Mouse (Mus musculus) MEL (cell line): Measurements from ENCODE around the gene Pip4k2b. TPM values are rescaled to one million over a fixed set of nuclear protein-coding genes. Genes with fewer than 3 reads are reported as not detected.
A peak's percentile ranks its signal among the peaks of the same experiment; 100 is the strongest.
"Not testable (repeated sequence)": the region's sequence is repeated elsewhere in the genome, so short reads cannot be mapped to it uniquely, and the experiment has no call there.

Experiments
- DNase-seq: peaks from one replicate; pipeline ENCODE4 v3.0.0; 2011; ENCODE audit warnings: low read depth, low spot score
- H3K27ac ChIP-seq: 2 replicates; pipeline ENCODE4 v1.5.1; 2012; ENCODE audit warnings: low read depth, mild to moderate bottlenecking, control low read depth, low read length, moderate library complexity; ENCODE audit not compliant: control insufficient read depth
- H3K27me3 ChIP-seq, 2 experiments: fragments of 150-350 bp in 1 of 2; sonication (generic) in 1 of 2; 2 replicates each; pipeline ENCODE4 v1.6.1; 2012; ENCODE audit warnings: low read length in 2 of 2, mild to moderate bottlenecking in 2 of 2, improper control_type of control experiment in 1 of 2, moderate library complexity in 1 of 2; ENCODE audit not compliant: insufficient read depth in 2 of 2, control insufficient read depth in 1 of 2
- H3K36me3 ChIP-seq, 2 experiments: 2 replicates each; pipeline ENCODE4 v1.6.1; 2012 to 2014; ENCODE audit warnings: low read length in 2 of 2, improper control_type of control experiment in 1 of 2, inconsistent platforms in 1 of 2, mild to moderate bottlenecking in 1 of 2; ENCODE audit not compliant: insufficient read depth in 2 of 2, control insufficient read depth in 1 of 2
- H3K4me1 ChIP-seq, 2 experiments: fragments of 150-350 bp in 1 of 2; sonication (generic) in 1 of 2; 2 replicates each; pipeline ENCODE4 v1.6.1; 2012; ENCODE audit warnings: low read length in 2 of 2, improper control_type of control experiment in 1 of 2, mild to moderate bottlenecking in 1 of 2; ENCODE audit not compliant: insufficient read depth in 2 of 2, control insufficient read depth in 1 of 2
- H3K4me3 ChIP-seq, 2 experiments: fragments of 150-350 bp in 1 of 2; sonication (generic) in 1 of 2; 2 replicates each; pipeline ENCODE4 v1.5.1; 2012; ENCODE audit warnings: low read depth in 2 of 2, low read length in 2 of 2, mild to moderate bottlenecking in 2 of 2, moderate library complexity in 2 of 2, control low read depth in 1 of 2, improper control_type of control experiment in 1 of 2; ENCODE audit not compliant: control insufficient read depth in 1 of 2, insufficient read depth in 1 of 2
- H3K79me2 ChIP-seq: 2 replicates; pipeline ENCODE4 v1.6.1; 2012; ENCODE audit warnings: mild to moderate bottlenecking, low read length, moderate library complexity; ENCODE audit not compliant: control insufficient read depth, poor library complexity, insufficient read depth
- H3K9ac ChIP-seq: 2 replicates; pipeline ENCODE4 v1.6.1; 2012; ENCODE audit warnings: low read depth, mild to moderate bottlenecking, control low read depth, low read length, moderate library complexity; ENCODE audit not compliant: control insufficient read depth, poor library complexity, severe bottlenecking
- H3K9me3 ChIP-seq: fragments of 150-350 bp; sonication (generic); replicated peaks from 2 replicates; pipeline ENCODE4 v1.6.1; 2012; ENCODE audit warnings: mild to moderate bottlenecking, low read length, improper control_type of control experiment, moderate library complexity; ENCODE audit not compliant: insufficient read depth
- CTCF ChIP-seq, 3 experiments: IDR thresholded peaks in 2 of 3; conservative IDR thresholded peaks in 1 of 3; 2 replicates each; pipeline ENCODE4 v1.5.1; 2011 to 2012; ENCODE audit warnings: low read length in 3 of 3, low read depth in 2 of 3, mild to moderate bottlenecking in 2 of 3, improper control_type of control experiment in 1 of 3, inconsistent platforms in 1 of 3, mixed read lengths in 1 of 3, moderate library complexity in 1 of 3; ENCODE audit not compliant: control insufficient read depth in 1 of 3, insufficient read depth in 1 of 3, poor library complexity in 1 of 3, severe bottlenecking in 1 of 3
- ELF1 ChIP-seq: IDR thresholded peaks from 2 replicates; pipeline ENCODE4 v1.6.1; 2014; ENCODE audit warnings: low read depth, mild to moderate bottlenecking, inconsistent platforms, low read length, improper control_type of control experiment, moderate library complexity
- EP300 ChIP-seq, 2 experiments: IDR thresholded peaks; 2 replicates each; pipeline ENCODE4 v1.6.1; 2011; ENCODE audit warnings: improper control_type of control experiment in 2 of 2, low read length in 2 of 2, low read depth in 1 of 2, mild to moderate bottlenecking in 1 of 2
- GATA1 ChIP-seq: IDR thresholded peaks from 2 replicates; pipeline ENCODE4 v1.6.1; 2011; ENCODE audit warnings: low read depth, low read length, improper control_type of control experiment
- JUND ChIP-seq: IDR thresholded peaks from 2 replicates; pipeline ENCODE4 v1.6.1; 2011; ENCODE audit warnings: low read depth, mild to moderate bottlenecking, improper control_type of control experiment, low read length
- NRF1 ChIP-seq: IDR thresholded peaks from 2 replicates; pipeline ENCODE4 v1.6.1; 2014; ENCODE audit warnings: low read depth, mild to moderate bottlenecking, inconsistent platforms, low read length, improper control_type of control experiment, moderate library complexity; ENCODE audit not compliant: poor library complexity, insufficient read depth, severe bottlenecking
- POLR2A ChIP-seq, 2 experiments: IDR thresholded peaks; 2 replicates each; pipeline ENCODE4 v1.6.1; 2011 to 2012; ENCODE audit warnings: low read length in 2 of 2, mild to moderate bottlenecking in 2 of 2, control low read depth in 1 of 2, improper control_type of control experiment in 1 of 2, low read depth in 1 of 2, moderate library complexity in 1 of 2; ENCODE audit not compliant: control insufficient read depth in 1 of 2, insufficient read depth in 1 of 2, poor library complexity in 1 of 2
- POLR2AphosphoS2 ChIP-seq: IDR thresholded peaks from 2 replicates; pipeline ENCODE4 v1.6.1; 2011; ENCODE audit warnings: low read length, improper control_type of control experiment
- SIN3A ChIP-seq: IDR thresholded peaks from 2 replicates; pipeline ENCODE4 v1.6.1; 2012; ENCODE audit warnings: low read length, improper control_type of control experiment, inconsistent platforms
- TBP ChIP-seq: IDR thresholded peaks from 2 replicates; pipeline ENCODE4 v1.8.0; 2011; ENCODE audit warnings: low read depth, low read length, improper control_type of control experiment
- USF1 ChIP-seq: IDR thresholded peaks from 2 replicates; pipeline ENCODE4 v1.6.1; 2014; ENCODE audit warnings: low read depth, mild to moderate bottlenecking, inconsistent platforms, low read length, improper control_type of control experiment, moderate library complexity
- USF2 ChIP-seq, 2 experiments: IDR thresholded peaks; 2 replicates each; pipeline ENCODE4 v1.6.1; 2011 to 2012; ENCODE audit warnings: improper control_type of control experiment in 2 of 2, low read length in 2 of 2, borderline replicate concordance in 1 of 2, inconsistent platforms in 1 of 2, low read depth in 1 of 2, mild to moderate bottlenecking in 1 of 2; ENCODE audit not compliant: insufficient read depth in 1 of 2
- ZKSCAN1 ChIP-seq: IDR thresholded peaks from 2 replicates; pipeline ENCODE4 v1.6.1; 2012; ENCODE audit warnings: low read depth, mild to moderate bottlenecking, inconsistent platforms, low read length, improper control_type of control experiment, moderate library complexity
- ZMIZ1 ChIP-seq: IDR thresholded peaks from 2 replicates; pipeline ENCODE4 v1.6.1; 2012; ENCODE audit warnings: low read depth, mild to moderate bottlenecking, inconsistent platforms, low read length, improper control_type of control experiment, moderate library complexity
- ZNF384 ChIP-seq: IDR thresholded peaks from 2 replicates; pipeline ENCODE4 v1.6.1; 2012; ENCODE audit warnings: low read depth, mild to moderate bottlenecking, inconsistent platforms, low read length, improper control_type of control experiment
- polyA plus RNA-seq, 2 experiments: library from polyadenylated mRNA; stranded (reverse) in 1 of 2; unstranded in 1 of 2; fragments of >175 nt in 1 of 2; fragments of >200 nt in 1 of 2; gene quantifications; 2 replicates each; pipeline versions ENCODE4 v1.2.1 to v1.2.4; 2012; ENCODE audit warnings: low replicate concordance in 2 of 2, low read depth in 1 of 2; ENCODE audit not compliant: insufficient read length in 2 of 2, insufficient read depth in 1 of 2, missing spikeins in 1 of 2
- total RNA-seq: library from RNA; depleted of rRNA; stranded (reverse); fragments of 300-350 nt; gene quantifications from 2 replicates; pipeline ENCODE4 v1.2.3, GENCODE M21; 2012

Pip4k2b gene
- total and polyA plus RNA-seq, 3 experiments: 40.2 to 57.3 (median 43.4) TPM

GRCm38 (mm10) chr11:97736645-97737044 is 7.9 kb downstream of the Pip4k2b start:
- Histone ChIP-seq H3K9me3 (no peaks in the 10 kb centered on the region), H3K27me3 (no peaks in the 10 kb centered on the region), H3K9ac (no peak overlapping the region), H3K4me3 (no peak overlapping the region), H3K36me3 (no peaks in the 10 kb centered on the region), H3K27ac (no peak overlapping the region), H3K4me1 (no peaks in the 10 kb centered on the region), H3K79me2 (peaks cover 23% of the 10 kb centered on the region)
- DNase-seq: no peak
- TF ChIP-seq GATA1 (no peak), POLR2A (IDR thresholded peaks at IDR 0.05; ENCODE audit: control insufficient read depth in 1 of 2, insufficient read depth in 1 of 2, low read depth in 1 of 2, low read length in 2 of 2, poor library complexity in 1 of 2) (no peak), EP300 (IDR thresholded peaks at IDR 0.05; ENCODE audit: low read depth in 1 of 2, low read length in 2 of 2) (no peak), ZKSCAN1 (no peak), POLR2AphosphoS2 (no peak), JUND (no peak), ZMIZ1 (no peak), ELF1 (no peak)

- not testable (repeated sequence) for DNase-seq, H3K4me3 ChIP-seq, H3K27ac ChIP-seq, H3K27me3 ChIP-seq, H3K4me1 ChIP-seq, H3K36me3 ChIP-seq, H3K9me3 ChIP-seq, H3K9ac ChIP-seq
- TF ChIP-seq TBP: peak; percentile 95
- H3K79me2 ChIP-seq: peaks cover 12% of the 10 kb centered on the region
These were observed 9.7 kb downstream of the Pip4k2b start for GRCm38 (mm10) chr11:97734810-97735209.

GRCm38 (mm10) chr11:97733689-97734088 is 10.8 kb downstream of the Pip4k2b start:
- no peak overlapping the region for H3K9ac ChIP-seq
- no peaks in the 10 kb centered on the region for H3K9me3 ChIP-seq
- H3K36me3 ChIP-seq: peaks cover 0 to 7% of the 10 kb centered on the region in 2 experiments; a peak in 2 of 4 replicates
- H3K4me3 ChIP-seq: no peak overlapping the region
- TF ChIP-seq POLR2A (IDR thresholded peaks at IDR 0.05; ENCODE audit: control insufficient read depth in 1 of 2, insufficient read depth in 1 of 2, low read depth in 1 of 2, low read length in 2 of 2, poor library complexity in 1 of 2): no peak
- no peak for TF ChIP-seq ZMIZ1
- no peak for TF ChIP-seq ZNF384
- TF ChIP-seq USF1: no peak
- TF ChIP-seq SIN3A: no peak
- no peak for TF ChIP-seq CTCF (IDR thresholded peaks at IDR 0.05 in 2 of 3, conservative IDR thresholded peaks at IDR 0.05 in 1 of 3; ENCODE audit: control insufficient read depth in 1 of 3, insufficient read depth in 1 of 3, low read depth in 2 of 3, low read length in 3 of 3, poor library complexity in 1 of 3, severe bottlenecking in 1 of 3)
- TF ChIP-seq NRF1: no peak
- no peak for TF ChIP-seq USF2 (IDR thresholded peaks at IDR 0.05; ENCODE audit: borderline replicate concordance in 1 of 2, insufficient read depth in 1 of 2, low read depth in 1 of 2, low read length in 2 of 2)
- H3K27ac ChIP-seq: no peak overlapping the region
- H3K79me2 ChIP-seq: peaks cover 11% of the 10 kb centered on the region
- DNase-seq: no peak
- no peaks in the 10 kb centered on the region for H3K27me3 ChIP-seq
- H3K4me1 ChIP-seq: no peaks in the 10 kb centered on the region
